Mouse (Mus musculus) CH12.LX (cell line): ENCODE data around the gene Foxc2. TPM values are rescaled to one million over a fixed set of nuclear protein-coding genes. Genes with fewer than 3 reads are reported as not detected.

ENCODE experiments used
- DNase-seq: peaks from one replicate; pipeline ENCODE4 v3.0.0-alpha.2; 2013; ENCODE audit errors: extremely low read depth
- H3K27ac ChIP-seq: 2 replicates; pipeline ENCODE4 v1.5.1; 2012; ENCODE audit warnings: low read depth, mild to moderate bottlenecking, control low read depth, moderate library complexity; ENCODE audit not compliant: insufficient read depth
- H3K27me3 ChIP-seq: replicated peaks from 2 replicates; pipeline ENCODE3; 2012; ENCODE audit warnings: inconsistent platforms
- H3K36me3 ChIP-seq, 2 experiments: replicated peaks in 1 of 2; 2 replicates each; pipeline versions ENCODE3 to v1.6.1; 2012; ENCODE audit warnings: inconsistent platforms in 1 of 2, low read length in 1 of 2, mild to moderate bottlenecking in 1 of 2, mixed read lengths in 1 of 2, moderate library complexity in 1 of 2; ENCODE audit not compliant: control insufficient read depth in 1 of 2, insufficient read depth in 1 of 2
- H3K4me1 ChIP-seq, 2 experiments: 2 replicates each; pipeline ENCODE4 v1.6.1; 2012; ENCODE audit warnings: inconsistent platforms in 1 of 2, moderate library complexity in 1 of 2; ENCODE audit not compliant: insufficient read depth in 2 of 2, control insufficient read depth in 1 of 2
- H3K4me2 ChIP-seq: 2 replicates; pipeline ENCODE4 v1.6.1; 2012; ENCODE audit warnings: low read depth, mild to moderate bottlenecking, control low read depth; ENCODE audit not compliant: poor library complexity, insufficient read depth, severe bottlenecking
- H3K4me3 ChIP-seq, 3 experiments: fragments of 150-350 bp in 1 of 3; sonication (generic) in 1 of 3; replicated peaks in 1 of 3; 2 replicates each; pipeline versions ENCODE3 to v1.5.1; 2011 to 2012; ENCODE audit warnings: low read depth in 2 of 3, low read length in 2 of 3, mild to moderate bottlenecking in 2 of 3, moderate library complexity in 2 of 3, control low read depth in 1 of 3, improper control_type of control experiment in 1 of 3, inconsistent platforms in 1 of 3, mixed read lengths in 1 of 3; ENCODE audit not compliant: poor library complexity in 1 of 3
- H3K79me2 ChIP-seq: replicated peaks from 2 replicates; pipeline ENCODE4 v1.6.1; 2012; ENCODE audit warnings: mild to moderate bottlenecking, moderate library complexity; ENCODE audit not compliant: control insufficient read depth, poor library complexity, insufficient read depth, severe bottlenecking; ENCODE audit errors: extremely low read depth
- H3K9ac ChIP-seq: 2 replicates; pipeline ENCODE4 v1.6.1; 2012; ENCODE audit warnings: low read depth, mild to moderate bottlenecking, control low read depth, moderate library complexity; ENCODE audit not compliant: insufficient read depth
- H3K9me3 ChIP-seq: replicated peaks from 2 replicates; pipeline ENCODE3; 2012; ENCODE audit warnings: low read length, inconsistent platforms, mixed read lengths
- BHLHE40 ChIP-seq: IDR thresholded peaks from 2 replicates; pipeline ENCODE4 v1.6.1; 2011; ENCODE audit warnings: mild to moderate bottlenecking, low read depth, low read length, improper control_type of control experiment
- E2F4 ChIP-seq: IDR thresholded peaks from 2 replicates; pipeline ENCODE4 v1.6.1; 2011; ENCODE audit warnings: low read depth, low read length, improper control_type of control experiment; ENCODE audit not compliant: insufficient replicate concordance
- ELF1 ChIP-seq: IDR thresholded peaks from 2 replicates; pipeline ENCODE4 v1.6.1; 2014; ENCODE audit warnings: low read depth, mild to moderate bottlenecking, inconsistent platforms, low read length, improper control_type of control experiment
- EP300 ChIP-seq: IDR thresholded peaks from 2 replicates; pipeline ENCODE4 v1.6.1; 2011; ENCODE audit warnings: low read length, improper control_type of control experiment
- HCFC1 ChIP-seq: IDR thresholded peaks from 2 replicates; pipeline ENCODE4 v1.6.1; 2012; ENCODE audit warnings: low read depth, mild to moderate bottlenecking, inconsistent platforms, low read length, improper control_type of control experiment
- IRF4 ChIP-seq: IDR thresholded peaks from 2 replicates; pipeline ENCODE4 v1.6.1; 2014; ENCODE audit warnings: low read depth, mild to moderate bottlenecking, inconsistent platforms, low read length, improper control_type of control experiment
- KAT2A ChIP-seq: IDR thresholded peaks from 2 replicates; pipeline ENCODE4 v1.6.1; 2012; ENCODE audit warnings: low read length, improper control_type of control experiment, inconsistent platforms; ENCODE audit not compliant: insufficient replicate concordance
- MAZ ChIP-seq: IDR thresholded peaks from 2 replicates; pipeline ENCODE4 v1.6.1; 2012; ENCODE audit warnings: low read depth, mild to moderate bottlenecking, inconsistent platforms, low read length, improper control_type of control experiment, moderate library complexity
- MEF2A ChIP-seq: IDR thresholded peaks from 2 replicates; pipeline ENCODE4 v1.6.1; 2014; ENCODE audit warnings: low read depth, mild to moderate bottlenecking, inconsistent platforms, low read length, improper control_type of control experiment, borderline replicate concordance
- MXI1 ChIP-seq: IDR thresholded peaks from 2 replicates; pipeline ENCODE4 v1.6.1; 2011; ENCODE audit warnings: mild to moderate bottlenecking, low read depth, low read length, improper control_type of control experiment
- NELFE ChIP-seq: IDR thresholded peaks from 2 replicates; pipeline ENCODE4 v1.6.1; 2011; ENCODE audit warnings: low read depth, low read length, improper control_type of control experiment
- NRF1 ChIP-seq: IDR thresholded peaks from 2 replicates; pipeline ENCODE4 v1.6.1; 2014; ENCODE audit warnings: low read depth, mild to moderate bottlenecking, inconsistent platforms, low read length, improper control_type of control experiment, moderate library complexity
- POLR2A ChIP-seq: IDR thresholded peaks from 2 replicates; pipeline ENCODE4 v1.6.1; 2011; ENCODE audit warnings: low read depth, mild to moderate bottlenecking, improper control_type of control experiment, low read length
- POLR2AphosphoS2 ChIP-seq: IDR thresholded peaks from 2 replicates; pipeline ENCODE4 v1.6.1; 2011; ENCODE audit warnings: low read depth, low read length, improper control_type of control experiment
- RAD21 ChIP-seq: IDR thresholded peaks from 2 replicates; pipeline ENCODE4 v1.6.1; 2011; ENCODE audit warnings: low read depth, mild to moderate bottlenecking, low read length, improper control_type of control experiment, moderate library complexity
- RCOR1 ChIP-seq: conservative IDR thresholded peaks from 2 replicates; pipeline ENCODE4 v1.6.1; 2012; ENCODE audit warnings: low read depth, mild to moderate bottlenecking, inconsistent platforms, low read length, improper control_type of control experiment
- SMC3 ChIP-seq: IDR thresholded peaks from 2 replicates; pipeline ENCODE4 v1.6.1; 2011; ENCODE audit warnings: low read depth, low read length, improper control_type of control experiment
- TBP ChIP-seq: conservative IDR thresholded peaks from 2 replicates; pipeline ENCODE4 v1.6.1; 2011; ENCODE audit warnings: low read depth, low read length, improper control_type of control experiment
- UBTF ChIP-seq: IDR thresholded peaks from 2 replicates; pipeline ENCODE4 v1.6.1; 2012; ENCODE audit warnings: low read depth, mild to moderate bottlenecking, inconsistent platforms, low read length, improper control_type of control experiment, moderate library complexity
- USF1 ChIP-seq: IDR thresholded peaks from 2 replicates; pipeline ENCODE4 v1.6.1; 2014; ENCODE audit warnings: low read depth, mild to moderate bottlenecking, inconsistent platforms, low read length, improper control_type of control experiment
- USF2 ChIP-seq: conservative IDR thresholded peaks from 2 replicates; pipeline ENCODE4 v1.6.1; 2011; ENCODE audit warnings: low read depth, low read length, improper control_type of control experiment
- ZC3H11A ChIP-seq: IDR thresholded peaks from 2 replicates; pipeline ENCODE4 v1.6.1; 2012; ENCODE audit warnings: low read depth, mild to moderate bottlenecking, inconsistent platforms, low read length, improper control_type of control experiment
- ZNF384 ChIP-seq: IDR thresholded peaks from 2 replicates; pipeline ENCODE4 v1.6.1; 2012; ENCODE audit warnings: low read depth, low read length, improper control_type of control experiment, inconsistent platforms
- dilution Hi-C: fragments of 300-500 bp; cut with MboI; formaldehyde crosslinking; loops from 2 replicates; pipeline ENCODE4 v1.14.3; 2020; ENCODE audit warnings: low sequenced_read_pairs; ENCODE audit not compliant: extremely low pct_unique_long_range_greater_than_20kb, extremely low pct_ligation_motif_present
- in situ Hi-C: fragments of 300-500 bp; cut with MboI; formaldehyde crosslinking; loops from 3 replicates; pipeline ENCODE4 v1.14.3; 2019; ENCODE audit warnings: low sequenced_read_pairs, low pct_ligation_motif_present, low pct_unique_long_range_greater_than_20kb, mixed read lengths
- polyA plus RNA-seq: library from polyadenylated mRNA; unstranded; fragments of >175 nt; gene quantifications from 2 replicates; pipeline ENCODE4 v1.2.1, GENCODE M21; 2012; ENCODE audit warnings: low read depth; ENCODE audit not compliant: insufficient read length
- total RNA-seq, 2 experiments: library from RNA; depleted of rRNA; stranded (reverse); fragments of 300-350 nt in 1 of 2; fragments of >200 nt in 1 of 2; gene quantifications; 2 replicates each; pipeline ENCODE4 v1.2.3; 2012 to 2014

Foxc2 gene
- total and polyA plus RNA-seq, 3 experiments = not detected

DNA sequence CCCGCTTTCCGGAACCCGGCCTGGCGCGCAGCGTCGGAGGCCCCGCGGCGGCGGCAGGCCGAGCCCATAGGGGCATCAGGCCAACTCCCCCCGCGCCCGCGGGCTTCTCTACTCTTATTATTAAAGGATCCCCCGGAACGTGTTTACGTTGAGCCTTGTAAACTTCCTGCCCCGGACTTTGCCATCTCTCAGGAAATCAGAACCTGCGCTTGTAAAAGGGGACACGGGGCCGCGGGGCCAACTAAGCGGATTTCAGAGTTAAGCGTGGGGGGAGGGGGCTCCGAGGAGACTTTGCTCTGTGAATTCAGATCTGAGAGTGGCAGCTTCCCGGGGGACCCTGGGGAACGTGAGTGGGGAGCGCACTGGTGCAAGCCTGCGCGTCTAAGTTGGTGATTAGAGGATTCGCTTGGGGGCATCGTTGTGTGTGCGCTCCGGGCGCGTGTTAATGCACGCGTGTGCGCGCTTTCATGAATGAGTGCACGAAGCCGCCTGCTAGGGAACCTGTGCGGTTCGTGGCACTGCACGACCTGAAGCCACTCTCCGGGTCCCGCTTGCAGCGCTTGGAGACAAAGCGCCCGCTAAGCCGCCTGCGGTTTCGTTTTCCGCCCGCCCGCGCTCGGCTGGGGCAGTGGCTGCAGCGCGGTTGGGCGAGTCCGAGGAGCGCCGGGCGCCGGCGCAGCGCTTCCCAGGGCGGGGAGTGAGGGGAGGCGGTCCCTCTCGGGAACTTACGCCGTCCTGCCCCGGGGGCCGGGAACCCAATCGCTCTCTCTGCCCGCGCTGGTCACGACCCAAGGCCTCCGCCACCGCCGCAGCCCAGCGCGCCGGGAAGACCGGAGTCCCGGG, 32.7 kb upstream of the Foxc2 start:
- Histone ChIP-seq H3K79me2 (no peaks in the 10 kb centered on the region), H3K36me3 (no peaks in the 10 kb centered on the region), H3K4me2 (no peak overlapping the region), H3K4me3 (no peak overlapping the region), H3K27me3 (peaks cover 65% of the 10 kb centered on the region), H3K9ac (no peak overlapping the region), H3K9me3 (peaks cover 29% of the 10 kb centered on the region), H3K4me1 (no peaks in the 10 kb centered on the region), H3K27ac (no peak overlapping the region)
- in situ Hi-C loops = no loop called here
- dilution Hi-C loops = no loop called here
- DNase-seq = no peak
- TF ChIP-seq TBP (no peak), NELFE (no peak), ELF1 (no peak), POLR2AphosphoS2 (no peak), E2F4 (no peak), BHLHE40 (no peak), ZNF384 (no peak), RAD21 (no peak), NRF1 (no peak), SMC3 (no peak), MEF2A (no peak), MAZ (no peak), USF1 (no peak), EP300 (no peak), IRF4 (no peak)

DNA sequence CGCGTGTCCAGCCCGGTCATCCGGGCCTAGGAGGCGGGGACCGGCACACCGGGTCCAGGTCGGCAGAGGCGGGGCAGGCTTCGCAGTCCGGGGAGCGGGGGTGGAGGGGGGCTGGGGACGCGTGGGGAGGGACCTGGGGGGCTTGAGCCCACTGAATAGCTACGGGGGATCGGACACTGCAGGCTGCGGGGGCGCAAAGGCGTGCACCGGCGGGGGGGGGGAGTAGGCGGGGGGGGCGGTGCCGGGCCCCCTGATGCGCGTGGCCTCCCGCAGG, 32.1 kb upstream of the Foxc2 start:
- H3K36me3 ChIP-seq = no peaks in the 10 kb centered on the region
- no peak overlapping the region for H3K4me2 ChIP-seq
- H3K27ac ChIP-seq = no peak overlapping the region
- in situ Hi-C loops (no loop called here), dilution Hi-C loops (no loop called here)
- H3K27me3 ChIP-seq = peaks cover 66% of the 10 kb centered on the region
- no peak overlapping the region for H3K4me3 ChIP-seq
- no peaks in the 10 kb centered on the region for H3K79me2 ChIP-seq
- no peak for DNase-seq
- H3K9me3 ChIP-seq = peaks cover 29% of the 10 kb centered on the region
- TF ChIP-seq NRF1 = no peak
- no peak for TF ChIP-seq RCOR1
- TF ChIP-seq UBTF = no peak
- no peak for TF ChIP-seq HCFC1
- no peak for TF ChIP-seq BHLHE40
- no peak for TF ChIP-seq MEF2A
- TF ChIP-seq KAT2A = no peak
- no peak for TF ChIP-seq ZC3H11A
- no peak for TF ChIP-seq MAZ
- no peak for TF ChIP-seq POLR2A
- TF ChIP-seq TBP = no peak
- TF ChIP-seq ZNF384 = no peak
- TF ChIP-seq USF2 = no peak
- TF ChIP-seq IRF4 = no peak
- no peak for TF ChIP-seq MXI1
- no peak for TF ChIP-seq ELF1
- TF ChIP-seq NELFE = no peak
- H3K9ac ChIP-seq = no peak overlapping the region
- H3K4me1 ChIP-seq = no peaks in the 10 kb centered on the region
